Mouse (Mus musculus) neural tube, embryonic 14.5 days (tissue): ENCODE data around the gene Nelfb. TPM values are rescaled to one million over a fixed set of nuclear protein-coding genes. Genes with fewer than 3 reads are reported as not detected.

Source experiments
- ATAC-seq: fragments of 200-750 bp; cut with Nextera tagmentation; 2 replicates; pipeline ENCODE4 v1.8.0; 2017; ENCODE audit warnings: low read depth, mild to moderate bottlenecking, moderate TSS enrichment, moderate library complexity
- H3K27ac ChIP-seq: fragments of 300-500 bp; sonication (generic); 2 replicates; pipeline ENCODE4 v1.5.1; 2014; ENCODE audit warnings: low read depth, mild to moderate bottlenecking, control low read depth, low read length, moderate library complexity, mixed read lengths
- H3K27me3 ChIP-seq: fragments of 300-500 bp; sonication (generic); 2 replicates; pipeline ENCODE4 v1.6.1; 2014; ENCODE audit warnings: low read length; ENCODE audit not compliant: control insufficient read depth, insufficient read depth
- H3K36me3 ChIP-seq: fragments of 300-500 bp; sonication (generic); 2 replicates; pipeline ENCODE4 v1.6.1; 2014; ENCODE audit warnings: low read length, mixed read lengths; ENCODE audit not compliant: control insufficient read depth, insufficient read depth
- H3K4me1 ChIP-seq: fragments of 300-500 bp; sonication (generic); 2 replicates; pipeline ENCODE4 v1.6.1; 2014; ENCODE audit warnings: low read length; ENCODE audit not compliant: control insufficient read depth, insufficient read depth
- H3K4me2 ChIP-seq: fragments of 300-500 bp; sonication (generic); 2 replicates; pipeline ENCODE4 v1.6.1; 2014; ENCODE audit warnings: mild to moderate bottlenecking, low read depth, low read length, control low read depth
- H3K4me3 ChIP-seq: fragments of 300-500 bp; sonication (generic); 2 replicates; pipeline ENCODE4 v1.5.1; 2014; ENCODE audit warnings: low read depth, low read length, control low read depth, mixed read lengths
- H3K9ac ChIP-seq: fragments of 300-500 bp; sonication (generic); replicated peaks from 2 replicates; pipeline ENCODE4 v1.6.1; 2014; ENCODE audit warnings: low read depth, mild to moderate bottlenecking, control low read depth, low read length, mixed read lengths
- H3K9me3 ChIP-seq: fragments of 300-500 bp; sonication (generic); 2 replicates; pipeline ENCODE4 v1.6.1; 2016; ENCODE audit warnings: low read length; ENCODE audit not compliant: control insufficient read depth
- WGBS: fragments of 180-500 bp; shearing (Covaris S2); extraction: QIAGEN DNeasy Blood & Tissue Kit; methylation state at CpG from one replicate; pipeline ENCODE4 v1.1.7; 2014; 5-methylcytosine and 5-hydroxymethylcytosine counted together
- polyA plus RNA-seq: library from polyadenylated mRNA; unstranded; fragments of >200 nt; fragmentation: Nextera tagmentation; extraction: Ambion mirVana; gene quantifications from 2 replicates; pipeline ENCODE4 v1.2.1, GENCODE M21; 2014

Nelfb gene
- polyA plus RNA-seq, 1 experiment from 2014 or later = 74.7 TPM

DNA sequence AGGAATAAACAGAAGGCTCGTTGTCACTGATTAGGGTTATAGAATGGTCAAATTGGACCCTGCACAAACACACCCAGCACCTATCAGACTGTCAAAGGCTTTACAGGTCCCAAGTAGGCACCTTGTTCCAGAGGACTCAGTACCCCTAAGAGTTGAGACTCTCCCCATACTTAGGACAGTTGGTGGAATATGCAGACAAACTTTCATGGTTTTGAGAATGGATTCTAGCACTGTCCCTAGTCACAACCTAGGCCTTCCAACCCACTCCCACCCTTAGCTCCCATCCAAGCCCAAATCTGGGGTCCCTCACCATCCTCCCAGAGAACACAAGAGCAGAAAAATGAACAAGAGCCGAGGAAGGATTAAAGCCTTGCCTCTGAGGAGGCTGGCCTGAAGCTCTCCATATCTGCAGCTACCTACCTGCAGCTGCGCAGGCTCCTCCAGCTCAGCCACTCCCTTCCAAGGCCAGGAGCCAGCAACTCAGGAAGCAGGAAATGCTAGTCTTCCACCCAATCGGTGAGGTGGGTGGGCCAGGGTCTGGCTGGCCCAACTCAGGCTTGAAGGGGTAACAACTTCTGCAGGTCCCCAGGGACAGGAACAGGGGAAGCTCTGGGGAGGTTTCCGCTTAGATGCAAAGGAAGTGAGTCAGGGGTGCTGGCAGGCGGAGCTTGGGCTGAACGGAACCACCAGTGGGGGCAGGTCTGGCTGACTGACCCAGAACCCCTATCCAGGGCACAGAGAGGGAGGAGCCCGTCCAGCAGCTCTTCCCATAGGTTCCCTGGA lies 14.9 kb downstream of the Nelfb start, which contains the start of gene Tor4a:
Gene Tor4a, minus strand, starts transcription at position 715 of the 783 bp plus-strand sequence.
- no peaks in the 10 kb centered on the region for H3K9me3 ChIP-seq
- peaks cover 28% of the 10 kb centered on the region for H3K36me3 ChIP-seq
- peaks cover 9% of the 10 kb centered on the region; the same call in 1 of the 2 replicates for H3K27me3 ChIP-seq
- no peak within 1 kb of the TSS for H3K27ac ChIP-seq
- 0 out of 2 replicates have a peak within 1 kb of the TSS, but pooled peaks have one; percentile 16 for H3K4me2 ChIP-seq
- ATAC-seq = no peak
- WGBS = 10% methylated on average over 8 of the region's 8 CpGs
- no peak within 1 kb of the TSS; the same call in 1 of the 2 replicates for H3K4me3 ChIP-seq
- no peak within 1 kb of the TSS for H3K9ac ChIP-seq
- no peaks in the 10 kb centered on the region for H3K4me1 ChIP-seq

DNA sequence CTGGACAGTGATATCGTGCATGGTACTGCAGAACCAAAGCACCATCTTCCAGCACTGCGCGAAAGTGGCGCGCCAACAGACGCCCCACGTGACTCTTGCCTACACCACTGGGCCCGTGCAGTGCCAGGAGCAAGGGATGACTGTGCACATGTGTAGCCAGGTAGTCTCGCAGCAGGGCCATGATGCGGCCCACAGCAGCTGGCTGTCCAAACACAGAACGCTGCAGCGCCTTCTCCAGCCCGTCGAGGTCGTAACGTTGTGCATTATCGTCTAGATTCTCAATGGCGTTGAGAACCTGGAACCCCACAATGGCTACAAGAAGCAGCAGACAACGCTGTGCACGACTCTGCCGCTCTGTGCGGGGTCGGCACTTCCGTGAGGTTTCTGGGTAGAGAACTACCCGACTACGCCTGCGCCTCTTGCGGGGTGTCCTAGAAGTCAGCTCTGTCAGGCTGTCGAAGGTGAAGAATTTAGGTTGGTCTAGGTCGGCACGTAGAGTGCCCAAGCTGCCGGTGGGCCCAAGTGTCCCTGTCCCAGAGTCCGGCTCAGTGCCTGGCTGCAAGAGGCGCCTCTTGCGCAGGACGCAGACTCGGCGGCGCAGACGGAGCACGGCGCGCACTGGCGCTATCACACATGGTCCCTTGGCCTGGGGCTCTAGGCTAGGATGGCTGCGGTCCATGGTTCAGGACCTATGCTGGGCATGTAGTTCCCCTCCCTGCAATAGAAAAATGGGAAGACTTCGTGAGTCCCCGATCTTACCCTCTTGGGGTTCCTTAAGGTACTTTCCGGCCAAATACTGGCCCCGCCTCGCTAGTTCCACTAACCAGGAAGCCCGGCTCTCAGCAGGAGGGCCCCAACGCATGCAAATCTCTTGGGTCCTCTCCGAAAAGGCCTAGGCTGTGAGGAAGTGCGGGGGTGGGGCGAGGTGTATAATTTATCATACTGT lies 15.8 kb downstream of the Nelfb start:
- peaks cover 9% of the 10 kb centered on the region; the same call in 1 of the 2 replicates for H3K27me3 ChIP-seq
- no peak overlapping the region for H3K9ac ChIP-seq
- H3K36me3 ChIP-seq = peaks cover 20% of the 10 kb centered on the region
- no peak overlapping the region; the same call in 1 of the 2 replicates for H3K4me3 ChIP-seq
- no peak overlapping the region for H3K27ac ChIP-seq
- H3K4me1 ChIP-seq = no peaks in the 10 kb centered on the region
- 23% methylated on average over 55 of the region's 55 CpGs for WGBS
- H3K9me3 ChIP-seq = no peaks in the 10 kb centered on the region
- ATAC-seq = no peak
- H3K4me2 ChIP-seq = 0 out of 2 replicates have a peak overlapping the region, but pooled peaks have one; percentile 16

DNA sequence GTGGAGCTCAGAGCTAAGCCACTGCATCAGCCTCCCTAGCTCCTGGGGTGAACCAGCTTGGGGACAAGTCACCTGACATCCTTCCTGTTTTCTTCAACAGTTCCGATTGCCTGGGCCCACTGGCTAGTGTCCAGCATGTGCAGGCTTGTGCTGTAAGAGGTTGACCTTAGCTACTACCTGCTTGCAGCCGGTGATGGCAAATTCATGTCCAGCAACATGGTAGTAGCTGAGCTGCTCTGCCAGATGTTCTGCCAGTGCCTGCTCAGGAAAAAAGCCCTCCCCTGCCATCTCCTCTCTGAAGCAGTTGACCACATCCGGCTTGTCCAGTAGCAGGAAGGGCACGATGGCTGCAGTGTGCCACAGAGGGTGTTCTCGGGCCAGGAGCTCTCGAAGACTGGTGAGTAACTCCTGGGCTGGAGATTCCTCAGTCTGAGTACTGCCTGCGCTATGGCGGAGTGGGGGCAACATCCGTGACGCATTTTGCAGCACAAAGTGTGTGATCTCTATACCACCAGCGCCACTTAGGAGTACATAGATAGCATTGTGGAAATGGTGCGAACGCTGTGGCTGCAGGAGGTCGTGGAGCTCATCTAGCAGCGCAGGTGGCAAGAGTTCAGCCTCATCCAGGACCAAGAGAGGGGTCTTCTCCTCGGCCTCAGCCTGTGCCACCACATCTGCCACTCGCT lies 16.7 kb downstream of the Nelfb start:
- peaks cover 11% of the 10 kb centered on the region for H3K36me3 ChIP-seq
- H3K4me3 ChIP-seq = no peak overlapping the region
- no peak overlapping the region for H3K27ac ChIP-seq
- WGBS = 87% methylated on average over 17 of the region's 17 CpGs
- H3K9me3 ChIP-seq = no peaks in the 10 kb centered on the region
- H3K9ac ChIP-seq = no peak overlapping the region
- H3K27me3 ChIP-seq = peaks cover 9% of the 10 kb centered on the region; the same call in 1 of the 2 replicates
- H3K4me1 ChIP-seq = no peaks in the 10 kb centered on the region
- H3K4me2 ChIP-seq = no peak overlapping the region
- no peak for ATAC-seq

DNA sequence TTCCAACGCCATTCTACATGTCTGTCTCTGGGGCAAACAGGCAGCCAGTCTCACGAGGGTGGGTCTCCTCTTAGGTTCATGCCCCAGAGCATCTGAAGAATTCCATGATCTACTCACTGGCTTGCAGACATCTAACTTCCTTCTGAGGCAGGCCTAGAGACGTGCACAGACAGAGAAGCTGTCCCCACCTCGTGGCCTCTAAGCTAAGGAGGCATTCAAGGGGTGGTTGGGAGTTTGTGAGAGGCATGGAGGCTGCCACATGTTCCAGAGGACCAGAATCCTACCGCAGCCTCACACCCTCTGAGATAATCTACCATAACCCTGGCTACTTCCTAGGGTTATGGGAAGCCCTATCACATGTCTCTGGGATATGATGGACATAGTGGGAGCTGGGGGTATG lies 17.3 kb downstream of the Nelfb start:
- Histone ChIP-seq H3K9me3 (no peaks in the 10 kb centered on the region), H3K4me2 (no peak overlapping the region), H3K4me3 (no peak overlapping the region), H3K9ac (no peak overlapping the region), H3K27me3 (peaks cover 9% of the 10 kb centered on the region; the same call in 1 of the 2 replicates), H3K4me1 (no peaks in the 10 kb centered on the region), H3K36me3 (peaks cover 7% of the 10 kb centered on the region), H3K27ac (no peak overlapping the region)
- ATAC-seq = no peak
- 80% methylated on average over 5 of the region's 5 CpGs for WGBS

DNA sequence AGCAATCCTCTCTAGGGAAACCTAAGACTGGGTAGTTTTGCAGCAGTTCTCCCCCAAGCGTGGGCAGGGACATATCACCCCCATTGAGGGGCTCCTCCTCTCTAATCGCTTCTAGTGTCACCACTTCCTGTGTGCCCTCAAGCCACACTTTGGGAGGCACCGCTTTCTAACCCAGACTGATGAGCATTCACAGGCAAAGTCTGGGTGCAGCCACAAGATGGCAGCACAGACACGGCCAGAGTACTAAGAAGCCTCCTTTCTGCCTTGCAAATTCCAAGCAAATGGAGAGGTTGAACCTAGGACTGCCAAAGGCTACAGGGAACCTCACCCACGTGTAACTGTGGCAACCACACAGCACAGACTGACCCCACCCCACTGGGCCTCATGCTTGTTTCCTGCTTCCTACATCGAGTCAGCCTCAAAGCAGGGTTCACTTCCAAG lies 17.9 kb downstream of the Nelfb start:
- no peaks in the 10 kb centered on the region for H3K4me1 ChIP-seq
- peaks cover 9% of the 10 kb centered on the region; the same call in 1 of the 2 replicates for H3K27me3 ChIP-seq
- H3K9ac ChIP-seq = no peak overlapping the region
- peak; percentile 83 for ATAC-seq
- H3K36me3 ChIP-seq = peaks cover 5% of the 10 kb centered on the region; the same call in 1 of the 2 replicates
- no peak overlapping the region for H3K27ac ChIP-seq
- H3K9me3 ChIP-seq = no peaks in the 10 kb centered on the region
- H3K4me3 ChIP-seq = no peak overlapping the region
- H3K4me2 ChIP-seq = no peak overlapping the region
- WGBS = 2% methylated on average over 6 of the region's 6 CpGs

DNA sequence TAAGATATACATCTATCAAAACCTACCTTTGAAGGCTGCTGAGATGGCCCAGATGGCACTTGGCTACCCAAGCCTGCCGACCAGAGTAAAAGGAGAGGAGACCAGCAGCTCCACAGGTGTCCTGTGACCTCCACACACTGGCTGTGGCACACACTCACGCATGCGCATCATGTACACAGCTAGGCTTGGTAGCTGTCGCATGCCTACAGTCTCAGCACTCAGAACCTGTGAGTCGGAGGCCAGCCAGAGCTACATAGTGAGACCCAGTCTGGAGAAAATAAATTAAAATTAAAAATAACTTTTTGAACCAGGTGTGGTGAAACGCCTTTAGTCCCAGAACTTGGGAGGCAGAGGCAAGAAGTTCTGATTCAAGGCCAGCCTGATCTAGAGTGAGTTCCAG lies 23.4 kb downstream of the Nelfb start:
- Histone ChIP-seq H3K36me3 (no peaks in the 10 kb centered on the region), H3K27ac (no peak overlapping the region), H3K4me3 (no peak overlapping the region), H3K4me2 (no peak overlapping the region), H3K27me3 (no peaks in the 10 kb centered on the region), H3K4me1 (peaks cover 1% of the 10 kb centered on the region), H3K9me3 (no peaks in the 10 kb centered on the region), H3K9ac (no peak overlapping the region)
- 82% methylated on average over 6 of the region's 6 CpGs for WGBS
- no peak for ATAC-seq

DNA sequence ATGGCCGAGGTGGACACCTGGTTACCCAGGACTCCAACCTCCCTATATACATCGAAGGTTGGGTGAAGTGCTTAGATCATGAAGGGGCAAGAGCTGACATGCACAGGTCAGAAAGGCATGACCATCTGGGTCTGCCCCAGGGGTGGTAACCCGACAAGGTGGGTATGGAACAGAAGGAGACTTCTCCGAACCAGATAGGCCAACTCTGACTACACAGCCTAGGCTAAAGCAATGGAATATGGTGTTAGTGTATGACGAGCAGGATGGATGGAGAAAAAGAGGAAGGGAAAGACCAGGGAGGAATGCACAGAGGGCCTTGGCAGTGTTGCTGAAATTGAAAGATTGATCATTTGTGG lies 24.7 kb downstream of the Nelfb start:
- ATAC-seq = no peak
- H3K4me3 ChIP-seq = peak overlapping the region; percentile 32
- no peak overlapping the region for H3K9ac ChIP-seq
- H3K27me3 ChIP-seq = no peaks in the 10 kb centered on the region
- H3K4me1 ChIP-seq = peaks cover 5% of the 10 kb centered on the region
- whole genome bisulfite sequencing = 36% methylated on average over 5 of the region's 5 CpGs
- no peaks in the 10 kb centered on the region for H3K9me3 ChIP-seq
- H3K36me3 ChIP-seq = no peaks in the 10 kb centered on the region
- H3K4me2 ChIP-seq = peak overlapping the region; percentile 46
- peak overlapping the region; percentile 68 for H3K27ac ChIP-seq

DNA sequence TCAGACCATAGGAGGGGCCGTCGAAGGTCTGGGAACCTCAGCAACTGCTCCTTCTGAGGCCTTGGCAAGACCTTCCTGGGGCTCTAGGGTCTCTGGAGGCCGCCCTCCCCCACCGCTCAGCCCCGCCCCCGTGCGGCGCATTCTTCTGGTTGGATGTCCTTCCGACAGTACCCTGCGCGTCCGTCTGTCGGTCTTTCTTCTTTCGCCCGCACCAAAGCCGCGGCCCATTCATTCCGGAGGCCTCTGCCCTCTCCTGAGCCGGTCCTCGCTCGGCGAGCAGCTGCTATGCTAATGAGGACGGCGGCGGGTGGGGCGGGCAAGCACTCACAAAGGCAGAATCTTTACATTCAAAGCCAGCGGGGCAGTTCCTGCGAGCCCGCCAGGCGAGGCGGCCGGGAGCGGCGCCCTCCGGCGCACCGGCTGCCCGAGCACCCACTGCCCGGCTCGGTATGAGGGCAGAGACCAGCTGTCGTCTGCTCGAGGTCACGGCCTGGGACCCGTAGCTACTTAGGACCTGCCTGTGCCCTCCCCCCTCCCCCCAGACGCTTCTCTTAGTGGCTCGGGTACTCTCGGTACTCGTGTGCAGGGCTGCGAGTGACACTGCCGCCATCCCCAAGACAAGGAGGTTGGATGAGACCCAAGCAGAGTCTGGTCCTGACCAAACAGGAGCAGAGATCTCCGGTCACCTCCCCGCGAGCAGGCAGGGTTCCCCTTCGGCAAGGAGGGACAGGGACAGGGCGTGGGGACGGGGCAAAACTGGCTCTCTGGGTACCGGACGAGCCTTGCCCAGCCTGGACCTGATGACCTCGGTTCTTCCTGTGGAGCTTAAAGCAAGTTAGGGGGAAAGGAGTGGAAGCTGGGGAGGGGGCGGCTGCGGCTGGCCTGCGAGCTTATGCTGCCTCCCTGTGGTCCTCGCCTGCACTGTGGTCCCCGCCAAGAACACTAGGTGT lies 25.4 kb downstream of the Nelfb start:
- peak overlapping the region; percentile 43 for H3K9ac ChIP-seq
- no peaks in the 10 kb centered on the region for H3K36me3 ChIP-seq
- ATAC-seq = peak; percentile 83
- H3K27ac ChIP-seq = peak overlapping the region; percentile 68
- H3K4me2 ChIP-seq = peak overlapping the region; percentile 46
- WGBS = under 1% methylated on average over 57 of the region's 64 CpGs
- H3K27me3 ChIP-seq = no peaks in the 10 kb centered on the region
- H3K4me1 ChIP-seq = peaks cover 5% of the 10 kb centered on the region
- H3K4me3 ChIP-seq = peak overlapping the region; percentile 32
- H3K9me3 ChIP-seq = no peaks in the 10 kb centered on the region
